Mouse (Mus musculus) embryonic stem cell, embryonic (primary cell): Measurements from ENCODE around the gene Gm5152.
"Not testable (repeated sequence)": the region's sequence is repeated elsewhere in the genome, so short reads cannot be mapped to it uniquely, and the experiment has no call there.

Experiments used
- CTCF ChIA-PET, 4 experiments: fragments of 300-600 bp in 2 of 4; fragments of 350-600 bp in 2 of 4; sonication (Branson Sonifier 250); formaldehyde crosslinking; loops; one replicate each; lab custom pipeline; 2022; ENCODE audit warnings: inconsistent platforms in 2 of 4; lab: Charles Lee
- POLR2A ChIA-PET, 4 experiments: fragments of 300-600 bp in 2 of 4; fragments of 350-600 bp in 2 of 4; sonication (Branson Sonifier 250); formaldehyde crosslinking; loops; one replicate each; lab custom pipeline; 2022; ENCODE audit warnings: antibody characterized with exemption in 4 of 4, inconsistent platforms in 1 of 4; lab: Charles Lee

Gm5152 gene

GRCm38 (mm10) chr5:10246426-10246825, at the start of gene Gm5152:
Gene Gm5152 (minus strand): TSS chr5:10246526.
- CTCF ChIA-PET, POLR2A ChIA-PET: not testable (repeated sequence)

DNA sequence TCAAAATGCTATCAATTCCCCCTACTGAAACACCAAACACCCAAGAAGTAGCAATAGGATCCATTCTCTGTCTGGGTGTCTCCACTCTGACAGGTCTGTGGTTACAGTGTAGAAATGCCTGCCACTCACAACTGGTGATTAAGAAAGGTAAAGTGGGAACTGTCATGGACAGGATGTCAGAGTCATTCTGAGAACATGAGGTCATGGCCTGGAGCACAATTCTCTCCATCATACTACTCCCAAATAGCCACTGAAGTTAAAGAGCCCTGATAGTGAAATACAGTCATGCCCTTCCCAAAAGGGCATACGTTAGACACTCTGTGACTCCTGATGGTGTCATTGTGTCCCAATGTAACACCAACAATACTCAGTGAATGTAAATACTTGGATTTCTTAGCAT, 8.4 kb upstream of the Gm5152 start:
- CTCF ChIA-PET, POLR2A ChIA-PET: not testable (repeated sequence)

GRCm38 (mm10) chr5:10245770-10246169, 556 bp downstream of the Gm5152 start:
- CTCF ChIA-PET, result interaction anchor here in 1 of 4 experiments (0.6 kb wide), 1 partner anchor 144 kb away, joined by 3 read pairs; no protein-coding TSS in a partner anchor
- POLR2A ChIA-PET, result not testable (repeated sequence)

GRCm38 (mm10) chr5:10240436-10240835, 5.9 kb downstream of the Gm5152 start:
- POLR2A ChIA-PET, CTCF ChIA-PET: not testable (repeated sequence)

DNA sequence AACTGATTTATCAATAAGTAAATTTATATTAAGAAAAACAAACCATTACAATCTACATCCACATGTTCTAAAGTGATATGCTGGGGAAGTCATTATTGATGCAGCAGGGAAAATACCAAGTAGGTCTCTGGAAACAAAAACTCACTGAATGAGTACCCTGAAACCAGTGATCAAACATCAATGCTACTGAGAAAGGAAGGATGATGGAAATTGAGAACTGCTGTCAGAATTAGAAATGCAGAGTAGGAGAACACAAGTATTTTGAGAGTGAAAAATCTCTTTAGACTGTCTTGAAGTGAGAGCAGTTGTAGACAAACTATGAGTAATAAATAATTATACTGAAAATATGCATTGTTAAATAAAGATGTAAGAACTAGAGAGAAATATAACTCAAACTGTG, 26.0 kb downstream of the Gm5152 start:
- CTCF ChIA-PET, result no interaction called here
- POLR2A ChIA-PET, result no interaction called here

DNA sequence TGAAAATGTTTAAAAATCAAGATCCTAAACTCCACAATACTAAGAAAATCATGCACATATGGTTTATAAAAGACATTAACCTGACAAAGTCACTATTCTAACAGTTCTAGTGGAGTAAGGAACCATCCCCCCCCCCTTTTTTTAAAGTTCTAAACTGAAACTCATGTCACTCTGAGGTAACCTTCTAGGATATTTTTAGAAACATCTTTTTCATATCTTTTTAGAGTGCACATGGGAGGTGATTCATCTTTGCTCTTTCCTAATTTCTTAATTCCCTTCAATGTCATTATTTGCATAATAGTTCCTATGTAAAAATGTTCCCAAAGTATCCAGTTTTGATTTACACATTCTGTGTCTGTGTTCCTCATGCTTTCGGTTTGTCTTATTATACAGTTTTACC, 43.3 kb downstream of the Gm5152 start:
- ChIA-PET POLR2A (no interaction called here), CTCF (no interaction called here)

DNA sequence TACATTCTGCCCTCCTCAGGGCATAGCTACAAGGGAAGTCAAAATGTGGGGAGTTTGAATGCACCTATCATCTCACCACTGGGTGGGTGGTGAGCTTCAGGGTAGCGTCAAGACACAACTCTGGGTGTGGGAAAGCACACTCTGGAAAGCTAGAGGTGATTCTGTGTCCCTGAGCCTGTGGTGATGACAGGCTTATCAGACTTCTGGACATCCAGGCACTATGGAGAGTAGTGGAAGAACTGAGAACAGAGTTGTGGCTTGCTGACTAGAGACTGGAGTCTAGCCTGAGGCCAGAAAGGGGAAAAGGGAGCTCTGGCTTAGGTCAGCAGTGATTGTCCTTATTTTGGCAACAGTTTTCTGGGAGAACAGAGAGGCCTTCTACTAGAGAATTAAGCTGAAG, 49.4 kb downstream of the Gm5152 start:
- ChIA-PET CTCF (no interaction called here), POLR2A (no interaction called here)
